ENCODE assay signal across 7 mouse cellular contexts in genomic region chr10:21685122-21685798, GRCm38 (mm10).
DNase-seq lines count a peak whose midpoint lies in the region.

No protein-coding gene starts in this region.

- no peaks in the 10 kb centered on the region for H3K36me3 ChIP-seq in limb, embryonic 10.5 days

- peak overlapping the region; percentile 46; the same call in 1 of the 2 replicates for H3K27ac ChIP-seq in limb, embryonic 10.5 days

- WGBS in limb, embryonic 10.5 days, result 44% methylated on average over 9 of the region's 9 CpGs

- no peak overlapping the region for H3K4me3 ChIP-seq in limb, embryonic 10.5 days

- no peaks in the 10 kb centered on the region for H3K27me3 ChIP-seq in limb, embryonic 10.5 days (ENCODE audit: low read depth, poor library complexity, severe bottlenecking)

- H3K9me3 ChIP-seq in limb, embryonic 10.5 days (replicated peaks), result no peaks in the 10 kb centered on the region

- peak; percentile 23 for DNase-seq in NIH3T3 (ENCODE audit: low read depth)
- peak; percentile 57 for DNase-seq in adrenal gland, postnatal 25 days
- peak; percentile 43 for DNase-seq in gastrocnemius, postnatal 10 days
- DNase-seq in kidney, adult 18-20 months, result peak; percentile 63
- no peak for DNase-seq in limb, embryonic 10.5 days (ENCODE audit: low spot score)
- DNase-seq in natural killer cell, adult 2 months (ENCODE audit: low spot score in 2 of 2), result peak; percentile 16 to 26
- DNase-seq in urinary bladder, postnatal 36 days (ENCODE audit: low spot score in 2 of 2), result peak; percentile 19 to 40

- H3K4me1 ChIP-seq in limb, embryonic 10.5 days, result peaks cover 15% of the 10 kb centered on the region
